Mouse (Mus musculus): Measurements from ENCODE around the gene Khdc4.
"Not testable (repeated sequence)": the region's sequence is repeated elsewhere in the genome, so short reads cannot be mapped to it uniquely, and the experiment has no call there.

Gene Khdc4

GRCm38 (mm10) chr3:88655619-88656018 is 30.0 kb upstream of the Khdc4 start:
- no peak for DNase-seq (ENCODE audit: low read depth, low spot score)

GRCm38 (mm10) chr3:88658441-88659127 is 27.0 kb upstream of the Khdc4 start:
- no peak for DNase-seq (ENCODE audit: low read depth, low spot score)

GRCm38 (mm10) chr3:88659798-88660197 is 25.8 kb upstream of the Khdc4 start:
- DNase-seq (ENCODE audit: low read depth, low spot score), result no peak

- no peak for DNase-seq (ENCODE audit: low read depth, low spot score)
Observed at GRCm38 (mm10) chr3:88664095-88664494, 21.5 kb upstream of the Khdc4 start.

GRCm38 (mm10) chr3:88677399-88677798 is 8.2 kb upstream of the Khdc4 start:
- peak; percentile 88 for DNase-seq (ENCODE audit: low read depth, low spot score)

GRCm38 (mm10) chr3:88683814-88684213 is 1.8 kb upstream of the Khdc4 start:
- DNase-seq (ENCODE audit: low read depth, low spot score), result no peak

- DNase-seq (ENCODE audit: low read depth, low spot score), result no peak
Observed at GRCm38 (mm10) chr3:88684236-88684979, 1.2 kb upstream of the Khdc4 start.

- DNase-seq (ENCODE audit: low read depth, low spot score), result peak; percentile 39
Observed at GRCm38 (mm10) chr3:88685958-88686451, 402 bp downstream of the Khdc4 start.

GRCm38 (mm10) chr3:88686734-88687611 is 1.4 kb downstream of the Khdc4 start:
- DNase-seq (ENCODE audit: low read depth, low spot score), result no peak

GRCm38 (mm10) chr3:88689079-88689478 is 3.5 kb downstream of the Khdc4 start:
- no peak for DNase-seq (ENCODE audit: low read depth, low spot score)

- no peak for DNase-seq (ENCODE audit: low read depth, low spot score)
Observed at GRCm38 (mm10) chr3:88695545-88695944, 9.9 kb downstream of the Khdc4 start.

GRCm38 (mm10) chr3:88698051-88698450 is 12.4 kb downstream of the Khdc4 start:
- DNase-seq (ENCODE audit: low read depth, low spot score), result no peak

GRCm38 (mm10) chr3:88698834-88699233 is 13.2 kb downstream of the Khdc4 start:
- DNase-seq (ENCODE audit: low read depth, low spot score), result no peak

- DNase-seq (ENCODE audit: low read depth, low spot score), result no peak
Observed at GRCm38 (mm10) chr3:88700247-88700646, 14.6 kb downstream of the Khdc4 start.

GRCm38 (mm10) chr3:88701222-88701621 is 15.6 kb downstream of the Khdc4 start:
- DNase-seq (ENCODE audit: low read depth, low spot score), result no peak

- DNase-seq (ENCODE audit: low read depth, low spot score), result no peak
Observed at GRCm38 (mm10) chr3:88713709-88714108, 28.1 kb downstream of the Khdc4 start.

GRCm38 (mm10) chr3:88714725-88715124 is 29.1 kb downstream of the Khdc4 start:
- DNase-seq (ENCODE audit: low read depth, low spot score), result no peak

GRCm38 (mm10) chr3:88715716-88716115 is 30.1 kb downstream of the Khdc4 start:
- DNase-seq (ENCODE audit: low read depth, low spot score), result not testable (repeated sequence)

GRCm38 (mm10) chr3:88716399-88717197 is 31.0 kb downstream of the Khdc4 start, which contains the start of gene Rit1:
TSS of gene Rit1 (plus strand) at chr3:88716838.
- DNase-seq (ENCODE audit: low read depth, low spot score), result peak; percentile 67

GRCm38 (mm10) chr3:88717198-88717798 is 31.7 kb downstream of the Khdc4 start:
- DNase-seq (ENCODE audit: low read depth, low spot score), result no peak

GRCm38 (mm10) chr3:88717831-88718230 is 32.2 kb downstream of the Khdc4 start:
- no peak for DNase-seq (ENCODE audit: low read depth, low spot score)

Data from retina, postnatal 7 days (tissue).